Mouse (Mus musculus) urinary bladder, postnatal 10 days (tissue): Measurements from ENCODE around the gene Zmynd19.

Experiments used
- DNase-seq: peaks from one replicate; pipeline ENCODE4 v3.0.0; 2022; ENCODE audit warnings: low spot score

The Zmynd19 gene

GRCm38 (mm10) chr2:24949421-24950188, at the start of gene Zmynd19:
Gene Zmynd19 (plus strand): TSS chr2:24949792.
- peak; percentile 95 for DNase-seq

- no peak for DNase-seq
Measured at GRCm38 (mm10) chr2:24901055-24901454, 48.5 kb upstream of the Zmynd19 start.

GRCm38 (mm10) chr2:24902999-24903398, 46.6 kb upstream of the Zmynd19 start:
- no peak for DNase-seq

- no peak for DNase-seq
Measured at GRCm38 (mm10) chr2:24904823-24905652, 44.6 kb upstream of the Zmynd19 start.

GRCm38 (mm10) chr2:24905653-24906155, 43.9 kb upstream of the Zmynd19 start:
- no peak for DNase-seq

- DNase-seq, result no peak
Measured at GRCm38 (mm10) chr2:24910481-24910880, 39.1 kb upstream of the Zmynd19 start.

- no peak for DNase-seq
Measured at GRCm38 (mm10) chr2:24912189-24912588, 37.4 kb upstream of the Zmynd19 start.

GRCm38 (mm10) chr2:24912589-24912988, 37.0 kb upstream of the Zmynd19 start:
- no peak for DNase-seq

- DNase-seq, result no peak
Measured at GRCm38 (mm10) chr2:24914762-24915161, 34.8 kb upstream of the Zmynd19 start.

- DNase-seq, result peak; percentile 83
Measured at GRCm38 (mm10) chr2:24918930-24919838, 30.4 kb upstream of the Zmynd19 start, which contains the start of gene Ehmt1. Gene Ehmt1 (minus strand): TSS chr2:24919614.

- no peak for DNase-seq
Measured at GRCm38 (mm10) chr2:24919839-24920175, 29.8 kb upstream of the Zmynd19 start.

- DNase-seq, result no peak
Measured at GRCm38 (mm10) chr2:24923561-24923960, 26.0 kb upstream of the Zmynd19 start.

- no peak for DNase-seq
Measured at GRCm38 (mm10) chr2:24925284-24925683, 24.3 kb upstream of the Zmynd19 start.

- no peak for DNase-seq
Measured at GRCm38 (mm10) chr2:24926345-24926964, 23.1 kb upstream of the Zmynd19 start.

- no peak for DNase-seq
Measured at GRCm38 (mm10) chr2:24926965-24927358, 22.6 kb upstream of the Zmynd19 start.

- DNase-seq, result no peak
Measured at GRCm38 (mm10) chr2:24927810-24928479, 21.6 kb upstream of the Zmynd19 start.

GRCm38 (mm10) chr2:24929119-24929518, 20.5 kb upstream of the Zmynd19 start:
- no peak for DNase-seq

- DNase-seq, result no peak
Measured at GRCm38 (mm10) chr2:24929593-24929992, 20.0 kb upstream of the Zmynd19 start.

- DNase-seq, result no peak
Measured at GRCm38 (mm10) chr2:24934441-24934963, 15.1 kb upstream of the Zmynd19 start.

- peak; percentile 67 for DNase-seq
Measured at GRCm38 (mm10) chr2:24935057-24935796, 14.4 kb upstream of the Zmynd19 start, which contains the start of gene Arrdc1. Gene Arrdc1 (minus strand): TSS chr2:24935252.
